Mouse (Mus musculus) erythroblast, embryonic 14.5 days (primary cell): Measurements from ENCODE around the gene Trim2. TPM values are rescaled to one million over a fixed set of nuclear protein-coding genes. Genes with fewer than 3 reads are reported as not detected.

ENCODE experiments used
- H3K27me3 ChIP-seq: 2 replicates; pipeline ENCODE4 v1.6.1; 2012; ENCODE audit warnings: inconsistent platforms; ENCODE audit not compliant: control insufficient read depth
- H3K36me3 ChIP-seq: 2 replicates; pipeline ENCODE4 v1.6.1; 2012; ENCODE audit warnings: mild to moderate bottlenecking, inconsistent platforms; ENCODE audit not compliant: control insufficient read depth
- H3K4me1 ChIP-seq: 2 replicates; pipeline ENCODE4 v1.6.1; 2012; ENCODE audit warnings: inconsistent platforms; ENCODE audit not compliant: control insufficient read depth
- H3K4me3 ChIP-seq: replicated peaks from 2 replicates; pipeline ENCODE3; 2012; ENCODE audit warnings: moderate library complexity, mild to moderate bottlenecking, inconsistent platforms
- H3K9me3 ChIP-seq: 2 replicates; pipeline ENCODE4 v1.6.1; 2012; ENCODE audit warnings: low read length, inconsistent platforms, mixed read lengths; ENCODE audit not compliant: control insufficient read depth
- GATA1 ChIP-seq: IDR thresholded peaks from 2 replicates; pipeline ENCODE4 v1.6.1; 2012; ENCODE audit warnings: low read length, inconsistent platforms, mixed read lengths
- TAL1 ChIP-seq: IDR thresholded peaks from 3 replicates; pipeline ENCODE4 v1.6.1; 2012; ENCODE audit warnings: low read length, inconsistent platforms, mixed read lengths
- polyA plus RNA-seq: library from polyadenylated mRNA; stranded (reverse); fragments of >175 nt; gene quantifications from 2 replicates; pipeline ENCODE4 v1.2.3, GENCODE M21; 2012

Gene Trim2
- polyA plus RNA-seq, 1 experiment: 0.02 TPM

- H3K4me1 ChIP-seq: peaks cover 2% of the 10 kb centered on the region; the same call in 1 of the 2 replicates
- H3K27me3 ChIP-seq: peaks cover 11% of the 10 kb centered on the region
- TF ChIP-seq TAL1 (no peak), GATA1 (no peak)
- no peaks in the 10 kb centered on the region for H3K9me3 ChIP-seq
- no peaks in the 10 kb centered on the region for H3K36me3 ChIP-seq
- no peak overlapping the region for H3K4me3 ChIP-seq
These were observed 38.2 kb downstream of the Trim2 start for GRCm38 (mm10) chr3:84268434-84268833.

GRCm38 (mm10) chr3:84266391-84266931 is 40.2 kb downstream of the Trim2 start:
- no peak overlapping the region for H3K4me3 ChIP-seq
- H3K4me1 ChIP-seq: peaks cover 2% of the 10 kb centered on the region; the same call in 1 of the 2 replicates
- no peaks in the 10 kb centered on the region for H3K36me3 ChIP-seq
- peaks cover 22% of the 10 kb centered on the region for H3K27me3 ChIP-seq
- H3K9me3 ChIP-seq: no peaks in the 10 kb centered on the region
- TF ChIP-seq TAL1 (no peak), GATA1 (no peak)

- Histone ChIP-seq H3K36me3 (no peaks in the 10 kb centered on the region), H3K4me1 (no peaks in the 10 kb centered on the region; the same call in 1 of the 2 replicates), H3K27me3 (peaks cover 35% of the 10 kb centered on the region), H3K9me3 (no peaks in the 10 kb centered on the region), H3K4me3 (no peak overlapping the region)
- TF ChIP-seq GATA1: no peak
- no peak for TF ChIP-seq TAL1
These were observed 41.6 kb downstream of the Trim2 start for GRCm38 (mm10) chr3:84265084-84265483.

- H3K27me3 ChIP-seq: peaks cover 42% of the 10 kb centered on the region
- peaks cover 1% of the 10 kb centered on the region; the same call in 1 of the 2 replicates for H3K9me3 ChIP-seq
- H3K4me3 ChIP-seq: no peak overlapping the region
- no peak for TF ChIP-seq GATA1
- no peak for TF ChIP-seq TAL1
- peaks cover 1% of the 10 kb centered on the region for H3K4me1 ChIP-seq
- no peaks in the 10 kb centered on the region for H3K36me3 ChIP-seq
These were observed 42.3 kb downstream of the Trim2 start for GRCm38 (mm10) chr3:84264395-84264794.

- TF ChIP-seq GATA1: no peak
- TF ChIP-seq TAL1: no peak
- no peaks in the 10 kb centered on the region for H3K36me3 ChIP-seq
- H3K9me3 ChIP-seq: peaks cover 3% of the 10 kb centered on the region; the same call in 1 of the 2 replicates
- peaks cover 5% of the 10 kb centered on the region for H3K4me1 ChIP-seq
- no peak overlapping the region for H3K4me3 ChIP-seq
- peaks cover 58% of the 10 kb centered on the region for H3K27me3 ChIP-seq
These were observed 43.9 kb downstream of the Trim2 start for GRCm38 (mm10) chr3:84262804-84263203.

- Histone ChIP-seq H3K9me3 (peaks cover 3% of the 10 kb centered on the region; the same call in 1 of the 2 replicates), H3K36me3 (no peaks in the 10 kb centered on the region), H3K27me3 (peaks cover 65% of the 10 kb centered on the region), H3K4me3 (no peak overlapping the region), H3K4me1 (peaks cover 5% of the 10 kb centered on the region)
- TF ChIP-seq GATA1: no peak
- TF ChIP-seq TAL1: no peak
These were observed 44.8 kb downstream of the Trim2 start for GRCm38 (mm10) chr3:84261863-84262262.

GRCm38 (mm10) chr3:84260837-84261236 is 45.8 kb downstream of the Trim2 start:
- peaks cover 65% of the 10 kb centered on the region for H3K27me3 ChIP-seq
- peaks cover 3% of the 10 kb centered on the region; the same call in 1 of the 2 replicates for H3K9me3 ChIP-seq

GRCm38 (mm10) chr3:84260024-84260535 is 46.6 kb downstream of the Trim2 start:
- Histone ChIP-seq H3K4me3 (no peak overlapping the region), H3K9me3 (peaks cover 3% of the 10 kb centered on the region; the same call in 1 of the 2 replicates), H3K27me3 (peaks cover 60% of the 10 kb centered on the region), H3K4me1 (peaks cover 5% of the 10 kb centered on the region), H3K36me3 (no peaks in the 10 kb centered on the region)
- TF ChIP-seq TAL1 (no peak), GATA1 (no peak)

More at GRCm38 (mm10) chr3:84260837-84261236, 45.8 kb downstream of the Trim2 start:
- peaks cover 5% of the 10 kb centered on the region for H3K4me1 ChIP-seq
- H3K36me3 ChIP-seq: no peaks in the 10 kb centered on the region
- no peak for TF ChIP-seq TAL1
- no peak for TF ChIP-seq GATA1
- H3K4me3 ChIP-seq: no peak overlapping the region

- Histone ChIP-seq H3K27me3 (peaks cover 56% of the 10 kb centered on the region), H3K4me3 (peak overlapping the region; percentile 51), H3K4me1 (peaks cover 5% of the 10 kb centered on the region), H3K9me3 (peaks cover 3% of the 10 kb centered on the region; the same call in 1 of the 2 replicates), H3K36me3 (no peaks in the 10 kb centered on the region)
- TF ChIP-seq TAL1 (no peak), GATA1 (no peak)
These were observed 47.2 kb downstream of the Trim2 start for GRCm38 (mm10) chr3:84259281-84260023.
